Mouse (Mus musculus) liver, embryonic 16.5 days (tissue): ENCODE measurements around the gene Tmem221. TPM values are rescaled to one million over a fixed set of nuclear protein-coding genes. Genes with fewer than 3 reads are reported as not detected.
"Not testable (repeated sequence)": the region's sequence is repeated elsewhere in the genome, so short reads cannot be mapped to it uniquely, and the experiment has no call there.

Source experiments
- ATAC-seq: fragments of 200-750 bp; cut with Nextera tagmentation; 2 replicates; pipeline ENCODE4 v1.8.0; 2017; ENCODE audit warnings: low read depth, mild to moderate bottlenecking, moderate number of reproducible peaks, moderate library complexity
- H3K27ac ChIP-seq: fragments of 300-500 bp; sonication (generic); 2 replicates; pipeline ENCODE4 v1.5.1; 2014; ENCODE audit warnings: mild to moderate bottlenecking, low read length
- H3K27me3 ChIP-seq: fragments of 300-500 bp; sonication (generic); 2 replicates; pipeline ENCODE4 v1.6.1; 2014; ENCODE audit warnings: low read depth, low read length, mixed read lengths; ENCODE audit not compliant: control insufficient read depth, insufficient read depth
- H3K36me3 ChIP-seq: fragments of 300-500 bp; sonication (generic); 2 replicates; pipeline ENCODE4 v1.6.1; 2014; ENCODE audit warnings: mild to moderate bottlenecking; ENCODE audit not compliant: control insufficient read depth, insufficient read depth
- H3K4me1 ChIP-seq: fragments of 300-500 bp; sonication (generic); 2 replicates; pipeline ENCODE4 v1.6.1; 2014; ENCODE audit warnings: low read depth, low read length, mixed read lengths; ENCODE audit not compliant: control insufficient read depth
- H3K4me2 ChIP-seq: fragments of 300-500 bp; sonication (generic); 2 replicates; pipeline ENCODE4 v1.6.1; 2014; ENCODE audit warnings: low read depth, low read length, mixed read lengths
- H3K4me3 ChIP-seq: fragments of 300-500 bp; sonication (generic); 2 replicates; pipeline ENCODE4 v1.5.1; 2014; ENCODE audit warnings: low read depth, mild to moderate bottlenecking, low read length
- H3K9ac ChIP-seq: fragments of 300-500 bp; sonication (generic); 2 replicates; pipeline ENCODE4 v1.6.1; 2014; ENCODE audit warnings: low read depth, low read length
- H3K9me3 ChIP-seq: fragments of 300-500 bp; sonication (generic); replicated peaks from 2 replicates; pipeline ENCODE4 v1.6.1; 2016; ENCODE audit warnings: low read length; ENCODE audit not compliant: control insufficient read depth
- WGBS: fragments of 180-500 bp; shearing (Covaris S2); extraction: QIAGEN DNeasy Blood & Tissue Kit; methylation state at CpG from one replicate; pipeline ENCODE4 v1.1.7; 2014; ENCODE audit not compliant: insufficient replicate concordance; 5-methylcytosine and 5-hydroxymethylcytosine counted together
- polyA plus RNA-seq: library from polyadenylated mRNA; unstranded; fragments of >200 nt; fragmentation: Nextera tagmentation; extraction: Ambion mirVana; gene quantifications from 2 replicates; pipeline ENCODE4 v1.2.1, GENCODE M21; 2015

Gene Tmem221
- polyA plus RNA-seq, 1 experiment from 2014 or later, result 0.55 TPM

DNA sequence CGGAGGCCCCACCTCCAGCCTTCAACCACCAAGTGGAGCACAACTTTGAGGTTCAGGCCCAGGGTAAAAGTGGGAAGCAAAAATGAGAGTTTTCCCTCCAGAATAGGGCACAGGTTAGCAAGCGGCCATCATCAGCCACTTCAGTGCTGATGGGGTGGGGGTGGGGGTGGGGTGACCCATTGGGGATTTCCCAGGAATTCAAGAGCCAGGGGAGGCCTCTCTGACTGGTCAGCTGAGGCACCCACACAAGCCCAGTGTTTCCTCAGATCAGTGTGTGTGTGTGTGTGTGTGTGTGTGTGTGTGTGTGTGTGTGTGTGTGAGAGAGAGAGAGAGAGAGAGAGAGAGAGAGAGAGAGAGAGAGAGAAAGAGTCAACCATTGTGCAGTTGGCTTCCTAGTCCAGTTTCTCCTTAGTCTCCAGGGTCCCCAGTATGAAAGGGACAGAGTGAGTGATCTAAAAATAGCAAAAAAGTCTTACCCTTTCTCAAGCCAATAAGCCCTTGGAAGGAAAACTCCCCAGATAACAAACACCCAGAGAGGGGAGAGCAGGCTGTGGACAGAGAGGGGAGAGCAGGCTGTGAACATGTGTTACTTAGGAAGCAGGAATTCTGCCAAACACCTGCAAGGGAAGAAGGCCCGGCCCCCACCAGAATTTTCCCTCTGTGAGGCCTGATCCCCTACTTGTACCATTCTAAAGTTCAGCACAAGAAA lies 31.4 kb downstream of the Tmem221 start:
- no peak for ATAC-seq

DNA sequence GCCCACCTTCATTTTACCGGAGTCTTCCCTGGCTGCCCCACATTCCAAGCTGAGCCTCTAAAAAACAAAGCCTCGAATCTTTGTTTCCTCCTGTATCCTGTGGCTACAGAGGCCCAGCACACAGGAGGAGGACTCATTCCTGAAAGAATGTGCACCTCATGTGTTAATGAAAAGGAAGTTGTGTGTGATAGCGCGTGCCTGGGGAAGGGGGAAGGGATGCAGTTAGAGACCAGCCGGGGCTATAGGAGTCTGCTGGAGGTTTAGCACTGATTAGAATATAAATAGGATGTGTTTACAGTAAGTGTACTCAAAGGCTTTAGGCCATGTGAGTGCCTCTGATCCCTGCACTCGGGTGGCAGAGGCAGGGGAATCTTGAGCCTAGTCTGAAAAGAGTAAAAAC lies 32.4 kb downstream of the Tmem221 start:
- no peak overlapping the region for H3K27ac ChIP-seq
- ATAC-seq, result 0 out of 2 replicates have a peak, but pooled peaks have one; percentile 5
- H3K4me3 ChIP-seq, result no peak overlapping the region
- no peaks in the 10 kb centered on the region for H3K36me3 ChIP-seq
- H3K9me3 ChIP-seq, result no peaks in the 10 kb centered on the region
- 19% methylated on average over 6 of the region's 6 CpGs for WGBS
- H3K4me1 ChIP-seq, result no peaks in the 10 kb centered on the region; the same call in none of the 2 replicates
- H3K9ac ChIP-seq, result no peak overlapping the region
- H3K4me2 ChIP-seq, result no peak overlapping the region
- H3K27me3 ChIP-seq, result peaks cover 20% of the 10 kb centered on the region

More for the DNA sequence above, 31.4 kb downstream of the Tmem221 start:
- WGBS, result 44% methylated on average over 3 of the region's 3 CpGs
- Histone ChIP-seq H3K36me3 (no peaks in the 10 kb centered on the region), H3K9me3 (no peaks in the 10 kb centered on the region), H3K27me3 (peaks cover 20% of the 10 kb centered on the region), H3K9ac (no peak overlapping the region), H3K4me3 (no peak overlapping the region), H3K4me2 (no peak overlapping the region), H3K4me1 (no peaks in the 10 kb centered on the region; the same call in none of the 2 replicates), H3K27ac (no peak overlapping the region)

DNA sequence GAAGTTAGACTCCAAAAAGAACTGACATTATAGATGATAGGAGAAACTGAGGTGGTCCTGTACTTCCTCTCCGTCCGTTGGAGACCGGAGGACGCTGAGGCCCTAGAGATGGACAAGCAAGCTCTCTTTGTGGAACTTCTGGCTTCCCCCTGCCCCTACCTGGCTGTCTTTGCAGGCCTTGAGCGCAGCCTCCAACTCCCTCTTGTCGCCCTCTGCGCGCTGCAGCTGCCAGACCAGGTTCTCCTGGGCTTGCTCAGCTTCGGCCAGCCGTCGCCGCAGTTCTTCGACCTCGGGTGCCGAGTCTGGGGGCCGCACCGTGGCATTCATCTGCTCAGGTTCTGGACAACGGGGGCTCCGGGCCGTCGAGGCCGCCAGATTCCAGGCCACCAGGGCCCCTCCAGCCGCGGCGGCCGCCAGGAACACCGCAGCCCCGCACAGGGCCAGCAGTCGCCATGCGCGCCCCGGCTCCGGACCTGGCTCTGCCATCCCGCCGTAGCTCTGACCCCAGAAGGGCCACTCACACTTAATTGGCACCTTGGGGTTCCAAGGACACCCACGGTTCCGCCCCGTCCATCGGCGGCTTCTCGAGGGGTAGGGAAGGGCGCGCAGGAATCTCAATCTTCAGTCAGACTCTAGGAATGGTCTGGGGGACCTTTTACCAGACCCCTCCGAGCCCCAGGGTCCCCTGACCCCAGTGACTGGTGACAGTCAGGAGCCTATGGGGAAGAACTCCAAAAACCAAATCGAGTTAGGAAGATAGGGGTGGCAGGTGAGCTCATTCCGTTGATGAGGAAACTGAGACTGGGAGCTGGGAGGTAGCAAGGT lies 33.2 kb downstream of the Tmem221 start, which contains the start of gene Ccdc194:
Gene Ccdc194, minus strand, starts transcription at position 486 of the 825 bp plus-strand sequence.
- no peak within 1 kb of the TSS for H3K4me2 ChIP-seq
- no peaks in the 10 kb centered on the region for H3K36me3 ChIP-seq
- H3K27me3 ChIP-seq, result peaks cover 20% of the 10 kb centered on the region
- no peak within 1 kb of the TSS for H3K9ac ChIP-seq
- WGBS, result 37% methylated on average over 44 of the region's 46 CpGs
- H3K4me3 ChIP-seq, result no peak within 1 kb of the TSS
- no peaks in the 10 kb centered on the region; the same call in none of the 2 replicates for H3K4me1 ChIP-seq
- no peak within 1 kb of the TSS for H3K27ac ChIP-seq
- no peaks in the 10 kb centered on the region for H3K9me3 ChIP-seq
- no peak for ATAC-seq

DNA sequence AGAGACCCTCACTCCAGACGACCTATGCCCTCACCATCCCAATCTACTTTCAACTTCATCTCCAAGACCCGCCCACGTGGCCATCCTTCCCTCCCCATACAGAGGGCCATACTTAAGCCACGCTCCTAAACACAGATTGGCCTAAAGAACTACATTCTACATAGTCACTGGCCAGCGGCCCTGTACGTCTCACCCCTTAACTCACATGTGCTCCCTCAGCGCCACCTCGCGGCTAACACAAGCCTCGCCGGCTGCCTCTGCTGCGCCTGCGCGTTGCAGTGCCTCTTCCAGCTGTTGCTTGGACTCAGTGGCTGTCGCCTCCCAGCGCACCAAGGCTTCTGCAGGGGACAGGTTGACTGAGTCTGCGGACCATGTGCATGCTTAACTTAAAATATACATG lies 37.0 kb downstream of the Tmem221 start:
- ATAC-seq, result peak; percentile 74
- Histone ChIP-seq H3K36me3 (no peaks in the 10 kb centered on the region), H3K4me2 (no peak overlapping the region), H3K4me1 (no peaks in the 10 kb centered on the region; the same call in none of the 2 replicates), H3K9ac (no peak overlapping the region), H3K4me3 (no peak overlapping the region), H3K9me3 (no peaks in the 10 kb centered on the region), H3K27ac (no peak overlapping the region), H3K27me3 (peaks cover 17% of the 10 kb centered on the region)
- WGBS, result 2% methylated on average over 17 of the region's 17 CpGs

DNA sequence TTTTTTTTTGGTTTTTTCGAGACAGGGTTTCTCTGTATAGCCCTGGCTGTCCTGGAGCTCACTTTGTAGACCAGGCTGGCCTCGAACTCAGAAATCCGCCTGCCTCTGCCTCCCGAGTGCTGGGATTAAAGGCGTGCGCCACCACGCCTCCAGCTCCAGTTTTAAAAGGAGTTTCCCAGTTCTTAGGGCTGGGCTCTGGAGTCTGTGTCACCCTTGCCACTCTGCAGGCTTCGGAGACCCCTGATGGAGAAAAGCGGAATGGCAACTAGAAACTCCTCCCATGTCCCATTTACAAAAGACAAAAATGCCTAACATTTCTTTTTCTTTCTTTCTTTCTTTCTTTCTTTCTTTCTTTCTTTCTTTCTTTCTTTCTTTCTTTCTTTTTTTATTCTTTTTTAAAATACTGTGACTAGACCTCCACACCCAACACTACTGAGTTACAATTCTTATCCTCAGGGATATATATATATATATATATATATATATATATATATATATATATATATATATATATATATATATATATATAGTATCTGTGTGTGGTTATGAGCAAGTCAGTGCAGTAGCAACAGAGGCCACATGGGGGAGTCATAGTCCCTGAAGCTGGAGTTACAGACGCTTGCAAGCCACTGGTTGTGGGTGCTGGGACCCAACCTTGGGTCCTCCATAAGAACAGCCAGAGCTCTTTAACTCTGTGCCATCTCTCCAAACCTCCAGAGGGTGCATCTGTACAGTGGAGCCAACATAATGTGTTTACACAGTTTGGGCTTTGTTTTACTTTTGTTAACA lies 39.4 kb downstream of the Tmem221 start:
- not testable (repeated sequence) for H3K27ac ChIP-seq, H3K27me3 ChIP-seq, H3K9me3 ChIP-seq, H3K4me1 ChIP-seq, H3K4me3 ChIP-seq, H3K9ac ChIP-seq, H3K4me2 ChIP-seq, H3K36me3 ChIP-seq, ATAC-seq
- WGBS, result 18% methylated on average over 9 of the region's 10 CpGs

DNA sequence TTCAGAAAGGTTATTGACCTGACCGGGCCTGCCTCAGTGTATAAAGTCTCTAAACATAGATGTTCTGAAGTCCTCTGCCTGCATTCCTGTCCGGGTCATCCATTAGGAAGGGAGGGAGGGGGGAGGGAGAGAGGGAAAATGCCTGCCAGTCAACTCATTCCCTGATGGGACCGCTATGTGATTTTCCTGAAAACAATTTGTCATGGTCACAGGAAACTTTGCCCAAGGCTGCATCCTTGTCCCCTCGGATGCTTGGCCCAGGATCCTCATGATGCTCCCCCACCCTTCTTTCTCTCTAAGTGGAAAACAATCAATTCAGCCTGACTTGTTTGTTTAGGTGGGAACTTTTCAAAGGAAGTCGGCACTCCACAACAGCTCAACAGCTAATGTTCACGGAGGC lies 41.9 kb downstream of the Tmem221 start:
- Histone ChIP-seq H3K36me3 (no peaks in the 10 kb centered on the region), H3K9ac (no peak overlapping the region), H3K4me1 (peaks cover 2% of the 10 kb centered on the region), H3K4me3 (no peak overlapping the region), H3K27ac (no peak overlapping the region), H3K4me2 (no peak overlapping the region), H3K27me3 (no peaks in the 10 kb centered on the region), H3K9me3 (no peaks in the 10 kb centered on the region)
- no peak for ATAC-seq
- WGBS, result 34% methylated on average over 6 of the region's 6 CpGs

DNA sequence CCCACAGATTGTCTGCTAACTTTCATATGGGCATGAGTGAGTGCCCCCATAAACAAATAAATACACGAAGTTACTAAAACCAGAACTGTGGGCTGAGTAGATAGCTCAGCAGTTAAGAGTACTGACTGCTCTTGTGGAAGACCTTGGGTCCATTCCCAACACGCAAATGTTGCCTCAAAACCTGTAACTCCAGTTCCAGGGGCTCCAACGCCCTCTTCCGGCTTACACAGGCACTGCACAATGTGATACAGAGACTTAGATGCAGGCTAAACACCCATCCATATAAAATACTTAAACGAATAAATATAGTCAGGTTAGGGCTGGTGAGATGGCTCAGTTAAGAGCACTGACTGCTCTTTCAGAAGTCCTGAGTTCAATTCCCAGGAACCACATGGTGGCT lies 43.6 kb downstream of the Tmem221 start:
- no peak overlapping the region for H3K4me2 ChIP-seq
- no peaks in the 10 kb centered on the region for H3K36me3 ChIP-seq
- H3K27me3 ChIP-seq, result no peaks in the 10 kb centered on the region; the same call in 1 of the 2 replicates
- ATAC-seq, result no peak
- H3K9me3 ChIP-seq, result no peaks in the 10 kb centered on the region
- H3K9ac ChIP-seq, result no peak overlapping the region
- H3K4me3 ChIP-seq, result no peak overlapping the region
- peaks cover 9% of the 10 kb centered on the region for H3K4me1 ChIP-seq
- 55% methylated on average over 5 of the region's 5 CpGs for WGBS
- no peak overlapping the region for H3K27ac ChIP-seq

DNA sequence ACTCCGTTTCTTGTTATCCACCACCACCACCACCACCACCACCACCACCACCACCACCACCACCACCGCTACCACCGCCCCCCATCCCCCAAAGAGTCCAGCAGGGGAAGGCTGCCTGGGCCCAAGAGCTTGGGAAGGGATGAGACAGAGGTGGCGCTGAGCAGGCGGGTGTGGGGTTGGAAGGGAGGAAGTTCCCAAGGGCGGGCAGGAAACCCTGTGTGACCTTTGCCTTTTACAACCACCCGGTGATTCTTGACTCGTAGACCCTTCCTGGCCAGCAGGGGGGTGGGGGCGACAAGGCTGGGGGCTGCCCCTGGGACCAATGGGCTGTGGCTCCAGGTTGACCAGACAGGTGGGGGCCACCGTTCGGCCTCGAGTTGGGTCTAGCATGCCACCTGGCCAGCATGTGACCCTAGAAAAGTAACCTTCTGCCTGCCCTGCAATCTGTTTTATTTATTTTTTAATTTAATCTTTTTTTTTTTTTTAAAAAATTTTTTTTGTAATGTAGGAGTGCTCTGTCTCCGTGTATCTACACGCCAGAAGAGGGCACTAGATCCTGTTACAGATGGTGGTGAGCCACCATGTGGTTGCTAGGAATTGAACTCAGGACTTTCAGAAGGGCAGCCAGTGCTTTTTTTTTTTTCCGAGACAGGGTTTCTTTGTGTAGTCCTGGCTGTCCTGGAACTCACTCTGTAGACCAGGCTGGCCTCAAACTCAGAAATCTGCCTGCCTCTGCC lies 45.5 kb downstream of the Tmem221 start:
- Histone ChIP-seq H3K36me3 (no peaks in the 10 kb centered on the region), H3K27ac (no peak overlapping the region), H3K4me2 (no peak overlapping the region), H3K4me1 (peaks cover 9% of the 10 kb centered on the region), H3K4me3 (no peak overlapping the region), H3K9ac (no peak overlapping the region), H3K9me3 (no peaks in the 10 kb centered on the region), H3K27me3 (peaks cover 12% of the 10 kb centered on the region)
- ATAC-seq, result no peak
- 31% methylated on average over 13 of the region's 15 CpGs for WGBS
